Mouse (Mus musculus): Measurements from ENCODE around the gene Pou6f2. TPM values are rescaled to one million over a fixed set of nuclear protein-coding genes. Genes with fewer than 3 reads are reported as not detected.

Gene Pou6f2
- total RNA-seq, 1 experiment: 0.09 TPM

GRCm38 (mm10) chr13:18287536-18287935, 110.0 kb downstream of the Pou6f2 start:
- TF ChIP-seq ZNF384 (IDR thresholded peaks at IDR 0.05; ENCODE audit: low read depth, low read length) (no peak), MAFK (IDR thresholded peaks at IDR 0.05; ENCODE audit: insufficient read depth, low read depth, low read length) (no peak), ZC3H11A (IDR thresholded peaks at IDR 0.05; ENCODE audit: borderline replicate concordance, low read depth, low read length) (no peak), HCFC1 (IDR thresholded peaks at IDR 0.05; ENCODE audit: borderline replicate concordance, insufficient read depth, low read length) (no peak), CHD2 (IDR thresholded peaks at IDR 0.05; ENCODE audit: low read depth, low read length) (no peak)
- DNase-seq (ENCODE audit: low read depth, low spot score): no peak
- no peak overlapping the region for H3K4me3 ChIP-seq (ENCODE audit: insufficient read depth in 1 of 2, low read depth in 1 of 2, low read length in 2 of 2, poor library complexity in 1 of 2, severe bottlenecking in 1 of 2)
- H3K9ac ChIP-seq (ENCODE audit: insufficient read depth, low read depth, low read length, poor library complexity, severe bottlenecking): no peak overlapping the region
- H3K27ac ChIP-seq (ENCODE audit: insufficient read depth, low read depth, low read length, poor library complexity, severe bottlenecking): no peak overlapping the region
- in situ Hi-C loops (cut with MboI; ENCODE audit: low sequenced_read_pairs in 2 of 2, unreplicated experiment in 2 of 2): no loop called here
- no peaks in the 10 kb centered on the region for H3K36me3 ChIP-seq (ENCODE audit: control insufficient read depth, insufficient read depth, low read length, poor library complexity, severe bottlenecking)
- H3K4me1 ChIP-seq (ENCODE audit: control insufficient read depth in 2 of 2, insufficient read depth in 2 of 2, low read length in 2 of 2, poor library complexity in 1 of 2): no peaks in the 10 kb centered on the region
- H3K9me3 ChIP-seq (ENCODE audit: control insufficient read depth, insufficient read depth, low read depth, low read length): no peaks in the 10 kb centered on the region

GRCm38 (mm10) chr13:18282361-18282982, 115.0 kb downstream of the Pou6f2 start:
- Histone ChIP-seq H3K4me3 (ENCODE audit: insufficient read depth in 1 of 2, low read depth in 1 of 2, low read length in 2 of 2, poor library complexity in 1 of 2, severe bottlenecking in 1 of 2) (no peak overlapping the region), H3K36me3 (ENCODE audit: control insufficient read depth, insufficient read depth, low read length, poor library complexity, severe bottlenecking) (no peaks in the 10 kb centered on the region), H3K27ac (ENCODE audit: insufficient read depth, low read depth, low read length, poor library complexity, severe bottlenecking) (no peak overlapping the region), H3K4me1 (ENCODE audit: control insufficient read depth in 2 of 2, insufficient read depth in 2 of 2, low read length in 2 of 2, poor library complexity in 1 of 2) (no peaks in the 10 kb centered on the region), H3K9me3 (ENCODE audit: control insufficient read depth, insufficient read depth, low read depth, low read length) (no peaks in the 10 kb centered on the region), H3K9ac (ENCODE audit: insufficient read depth, low read depth, low read length, poor library complexity, severe bottlenecking) (no peak overlapping the region)
- DNase-seq (ENCODE audit: low read depth, low spot score): no peak
- TF ChIP-seq ZC3H11A (IDR thresholded peaks at IDR 0.05; ENCODE audit: borderline replicate concordance, low read depth, low read length) (no peak), CHD2 (IDR thresholded peaks at IDR 0.05; ENCODE audit: low read depth, low read length) (no peak), HCFC1 (IDR thresholded peaks at IDR 0.05; ENCODE audit: borderline replicate concordance, insufficient read depth, low read length) (no peak)
- in situ Hi-C loops (cut with MboI; ENCODE audit: low sequenced_read_pairs in 2 of 2, unreplicated experiment in 2 of 2): no loop called here

GRCm38 (mm10) chr13:18281084-18281483, 116.4 kb downstream of the Pou6f2 start:
- no peaks in the 10 kb centered on the region for H3K4me1 ChIP-seq (ENCODE audit: control insufficient read depth in 2 of 2, insufficient read depth in 2 of 2, low read length in 2 of 2, poor library complexity in 1 of 2)
- H3K36me3 ChIP-seq (ENCODE audit: control insufficient read depth, insufficient read depth, low read length, poor library complexity, severe bottlenecking): no peaks in the 10 kb centered on the region
- no peak for DNase-seq (ENCODE audit: low read depth, low spot score)
- H3K4me3 ChIP-seq (ENCODE audit: insufficient read depth in 1 of 2, low read depth in 1 of 2, low read length in 2 of 2, poor library complexity in 1 of 2, severe bottlenecking in 1 of 2): no peak overlapping the region
- H3K27ac ChIP-seq (ENCODE audit: insufficient read depth, low read depth, low read length, poor library complexity, severe bottlenecking): no peak overlapping the region
- TF ChIP-seq HCFC1 (IDR thresholded peaks at IDR 0.05; ENCODE audit: borderline replicate concordance, insufficient read depth, low read length): no peak
- no peak for TF ChIP-seq MAFK (IDR thresholded peaks at IDR 0.05; ENCODE audit: insufficient read depth, low read depth, low read length)
- TF ChIP-seq ZNF384 (IDR thresholded peaks at IDR 0.05; ENCODE audit: low read depth, low read length): no peak
- TF ChIP-seq ZC3H11A (IDR thresholded peaks at IDR 0.05; ENCODE audit: borderline replicate concordance, low read depth, low read length): no peak
- no peak for TF ChIP-seq CHD2 (IDR thresholded peaks at IDR 0.05; ENCODE audit: low read depth, low read length)
- in situ Hi-C loops (cut with MboI; ENCODE audit: low sequenced_read_pairs in 2 of 2, unreplicated experiment in 2 of 2): no loop called here
- H3K9ac ChIP-seq (ENCODE audit: insufficient read depth, low read depth, low read length, poor library complexity, severe bottlenecking): no peak overlapping the region
- no peaks in the 10 kb centered on the region for H3K9me3 ChIP-seq (ENCODE audit: control insufficient read depth, insufficient read depth, low read depth, low read length)

GRCm38 (mm10) chr13:18253131-18253530, 144.4 kb downstream of the Pou6f2 start:
- H3K9me3 ChIP-seq (ENCODE audit: control insufficient read depth, insufficient read depth, low read depth, low read length): no peaks in the 10 kb centered on the region
- in situ Hi-C loops (cut with MboI; ENCODE audit: low sequenced_read_pairs in 2 of 2, unreplicated experiment in 2 of 2): no loop called here
- no peak overlapping the region for H3K9ac ChIP-seq (ENCODE audit: insufficient read depth, low read depth, low read length, poor library complexity, severe bottlenecking)
- H3K4me3 ChIP-seq (ENCODE audit: insufficient read depth in 1 of 2, low read depth in 1 of 2, low read length in 2 of 2, poor library complexity in 1 of 2, severe bottlenecking in 1 of 2): no peak overlapping the region
- no peaks in the 10 kb centered on the region for H3K4me1 ChIP-seq (ENCODE audit: control insufficient read depth in 2 of 2, insufficient read depth in 2 of 2, low read length in 2 of 2, poor library complexity in 1 of 2)
- no peak for DNase-seq (ENCODE audit: low read depth, low spot score)
- H3K36me3 ChIP-seq (ENCODE audit: control insufficient read depth, insufficient read depth, low read length, poor library complexity, severe bottlenecking): no peaks in the 10 kb centered on the region
- no peak overlapping the region for H3K27ac ChIP-seq (ENCODE audit: insufficient read depth, low read depth, low read length, poor library complexity, severe bottlenecking)
- no peak for TF ChIP-seq HCFC1 (IDR thresholded peaks at IDR 0.05; ENCODE audit: borderline replicate concordance, insufficient read depth, low read length)
- TF ChIP-seq ZNF384 (IDR thresholded peaks at IDR 0.05; ENCODE audit: low read depth, low read length): no peak
- no peak for TF ChIP-seq ZC3H11A (IDR thresholded peaks at IDR 0.05; ENCODE audit: borderline replicate concordance, low read depth, low read length)
- TF ChIP-seq MAFK (IDR thresholded peaks at IDR 0.05; ENCODE audit: insufficient read depth, low read depth, low read length): no peak
- TF ChIP-seq CHD2 (IDR thresholded peaks at IDR 0.05; ENCODE audit: low read depth, low read length): no peak

Measured in ES-E14 (cell line).